Mouse (Mus musculus) cerebellum, adult 2 months (tissue): Measurements from ENCODE around the gene Lsm14b.

Experiments used
- CTCF ChIP-seq: fragments of 200-500 bp; IDR thresholded peaks from 2 replicates; pipeline ENCODE4 v1.5.1; 2011; ENCODE audit warnings: low read depth, mild to moderate bottlenecking, control low read depth, low read length, moderate library complexity, borderline replicate concordance; ENCODE audit not compliant: insufficient read depth
- POLR2A ChIP-seq: fragments of 200-500 bp; IDR thresholded peaks from 2 replicates; pipeline ENCODE4 v1.6.1; 2011; ENCODE audit warnings: low read length, control low read depth, borderline replicate concordance; ENCODE audit not compliant: insufficient read depth

GRCm38 (mm10) chr2:180006352-180007017, 18.3 kb upstream of the Lsm14b start:
- TF ChIP-seq CTCF (no peak), POLR2A (no peak)
